Mouse (Mus musculus): ENCODE results near the gene Gaa. TPM values are rescaled to one million over a fixed set of nuclear protein-coding genes. Genes with fewer than 3 reads are reported as not detected.
"Not testable (repeated sequence)": the region's sequence is repeated elsewhere in the genome, so short reads cannot be mapped to it uniquely, and the experiment has no call there.

The Gaa gene
- total and polyA plus RNA-seq, 2 experiments from 2014 or later, result 109 to 135 TPM

- peak overlapping the region; percentile 14 for H3K4me3 ChIP-seq (ENCODE audit: low read depth, low read length)
- ATAC-seq, result 0 out of 2 replicates have a peak, but pooled peaks have one; percentile 32
- no peak for DNase-seq
- peak overlapping the region; percentile 42 for H3K4me2 ChIP-seq (ENCODE audit: low read depth)
- H3K9ac ChIP-seq, result 0 out of 2 replicates have a peak overlapping the region, but pooled peaks have one; percentile 22
- H3K27me3 ChIP-seq (ENCODE audit: insufficient read depth, low read length), result no peaks in the 10 kb centered on the region
- no peaks in the 10 kb centered on the region for H3K9me3 ChIP-seq (ENCODE audit: low read length)
- no peak overlapping the region for H3K27ac ChIP-seq (ENCODE audit: low read depth, low read length)
- peaks cover 7% of the 10 kb centered on the region for H3K36me3 ChIP-seq (ENCODE audit: insufficient read depth)
- TF ChIP-seq CTCF (IDR thresholded peaks at IDR 0.05; ENCODE audit: low read depth), result no peak
- 42% methylated on average over 20 of the region's 20 CpGs for WGBS
- H3K4me1 ChIP-seq (ENCODE audit: insufficient read depth), result no peaks in the 10 kb centered on the region; the same call in 1 of the 2 replicates
Measured at GRCm38 (mm10) chr11:119237568-119238304, 30.0 kb upstream of the Gaa start.

GRCm38 (mm10) chr11:119238305-119238721 is 29.4 kb upstream of the Gaa start:
- Histone ChIP-seq H3K9me3 (ENCODE audit: low read length) (no peaks in the 10 kb centered on the region), H3K4me3 (ENCODE audit: low read depth, low read length) (peak overlapping the region; percentile 18; the same call in 1 of the 2 replicates), H3K4me2 (ENCODE audit: low read depth) (peak overlapping the region; percentile 42), H3K27ac (ENCODE audit: low read depth, low read length) (no peak overlapping the region), H3K9ac (0 out of 2 replicates have a peak overlapping the region, but pooled peaks have one; percentile 15), H3K4me1 (ENCODE audit: insufficient read depth) (no peaks in the 10 kb centered on the region; the same call in 1 of the 2 replicates), H3K27me3 (ENCODE audit: insufficient read depth, low read length) (no peaks in the 10 kb centered on the region), H3K36me3 (ENCODE audit: insufficient read depth) (peaks cover 7% of the 10 kb centered on the region)
- no peak for TF ChIP-seq CTCF (IDR thresholded peaks at IDR 0.05; ENCODE audit: low read depth)
- peak; percentile 59; the same call in 1 of the 2 replicates for ATAC-seq
- DNase-seq, result no peak
- 28% methylated on average over 11 of the region's 11 CpGs for WGBS

GRCm38 (mm10) chr11:119239480-119239879 is 28.2 kb upstream of the Gaa start:
- ATAC-seq, result no peak

GRCm38 (mm10) chr11:119245543-119245942 is 22.1 kb upstream of the Gaa start:
- not testable (repeated sequence) for H3K27ac ChIP-seq (ENCODE audit: low read depth, low read length); H3K36me3 ChIP-seq (ENCODE audit: insufficient read depth); DNase-seq; H3K27me3 ChIP-seq (ENCODE audit: insufficient read depth, low read length); ATAC-seq; H3K9ac ChIP-seq; H3K4me1 ChIP-seq (ENCODE audit: insufficient read depth); H3K4me2 ChIP-seq (ENCODE audit: low read depth); H3K9me3 ChIP-seq (ENCODE audit: low read length); H3K4me3 ChIP-seq (ENCODE audit: low read depth, low read length)
- WGBS, result 95% methylated on average over 6 of the region's 6 CpGs

More at GRCm38 (mm10) chr11:119239480-119239879, 28.2 kb upstream of the Gaa start:
- 90% methylated on average over 12 of the region's 12 CpGs for WGBS
- Histone ChIP-seq H3K4me3 (ENCODE audit: low read depth, low read length) (no peak overlapping the region), H3K27me3 (ENCODE audit: insufficient read depth, low read length) (no peaks in the 10 kb centered on the region), H3K9ac (no peak overlapping the region), H3K36me3 (ENCODE audit: insufficient read depth) (peaks cover 7% of the 10 kb centered on the region), H3K4me2 (ENCODE audit: low read depth) (no peak overlapping the region), H3K4me1 (ENCODE audit: insufficient read depth) (no peaks in the 10 kb centered on the region; the same call in 1 of the 2 replicates), H3K9me3 (ENCODE audit: low read length) (no peaks in the 10 kb centered on the region), H3K27ac (ENCODE audit: low read depth, low read length) (no peak overlapping the region)
- TF ChIP-seq CTCF (IDR thresholded peaks at IDR 0.05; ENCODE audit: low read depth), result no peak
- DNase-seq, result no peak

GRCm38 (mm10) chr11:119249011-119249410 is 18.7 kb upstream of the Gaa start:
- Histone ChIP-seq H3K4me1 (ENCODE audit: insufficient read depth) (0 out of 2 replicates have a peak, but pooled peaks cover 7% of the 10 kb centered on the region), H3K27me3 (ENCODE audit: insufficient read depth, low read length) (no peaks in the 10 kb centered on the region), H3K9ac (no peak overlapping the region), H3K36me3 (ENCODE audit: insufficient read depth) (no peaks in the 10 kb centered on the region; the same call in 1 of the 2 replicates), H3K9me3 (ENCODE audit: low read length) (no peaks in the 10 kb centered on the region), H3K4me3 (ENCODE audit: low read depth, low read length) (no peak overlapping the region), H3K27ac (ENCODE audit: low read depth, low read length) (no peak overlapping the region), H3K4me2 (ENCODE audit: low read depth) (no peak overlapping the region)
- 29% methylated on average over 6 of the region's 6 CpGs for WGBS
- ATAC-seq (0 out of 2 replicates have a peak, but pooled peaks have one; percentile 42), DNase-seq (peak; percentile 64)
- peak; percentile 61 for TF ChIP-seq CTCF (IDR thresholded peaks at IDR 0.05; ENCODE audit: low read depth)

GRCm38 (mm10) chr11:119250998-119251397 is 16.7 kb upstream of the Gaa start:
- H3K36me3 ChIP-seq (ENCODE audit: insufficient read depth), result no peaks in the 10 kb centered on the region; the same call in 1 of the 2 replicates
- H3K4me3 ChIP-seq (ENCODE audit: low read depth, low read length), result no peak overlapping the region
- no peaks in the 10 kb centered on the region for H3K27me3 ChIP-seq (ENCODE audit: insufficient read depth, low read length)
- H3K4me1 ChIP-seq (ENCODE audit: insufficient read depth), result 0 out of 2 replicates have a peak, but pooled peaks cover 7% of the 10 kb centered on the region
- DNase-seq, result no peak
- no peaks in the 10 kb centered on the region for H3K9me3 ChIP-seq (ENCODE audit: low read length)
- ATAC-seq, result no peak
- TF ChIP-seq CTCF (IDR thresholded peaks at IDR 0.05; ENCODE audit: low read depth), result no peak
- no peak overlapping the region for H3K27ac ChIP-seq (ENCODE audit: low read depth, low read length)
- H3K4me2 ChIP-seq (ENCODE audit: low read depth), result no peak overlapping the region
- 72% methylated on average over 17 of the region's 17 CpGs for WGBS
- H3K9ac ChIP-seq, result no peak overlapping the region

Measured in forebrain, postnatal 0 days (tissue).